Mouse (Mus musculus): ENCODE data around the gene Wdr77. TPM values are rescaled to one million over a fixed set of nuclear protein-coding genes. Genes with fewer than 3 reads are reported as not detected.
A peak's percentile ranks its signal among the peaks of the same experiment; 100 is the strongest.

Gene Wdr77
- polyA plus RNA-seq, 2 experiments = 21.3 to 32.4 TPM

- Histone ChIP-seq H3K27me3 (ENCODE audit: control insufficient read depth, insufficient read depth, low read length) (no peaks in the 10 kb centered on the region), H3K9ac (replicated peaks) (no peak overlapping the region), H3K4me2 (ENCODE audit: low read depth) (no peak overlapping the region), H3K4me3 (ENCODE audit: insufficient read depth in 1 of 2, low read depth in 2 of 2, low read length in 2 of 2) (no peak overlapping the region), H3K36me3 (replicated peaks; ENCODE audit: control insufficient read depth, insufficient read depth, low read depth) (no peaks in the 10 kb centered on the region), H3K27ac (no peak overlapping the region), H3K9me3 (ENCODE audit: control insufficient read depth, low read length) (no peaks in the 10 kb centered on the region), H3K4me1 (replicated peaks; ENCODE audit: control insufficient read depth in 2 of 2, insufficient read depth in 2 of 2, low read length in 1 of 2) (peaks cover 2 to 19% of the 10 kb centered on the region in 2 experiments; a peak in 3 of 4 replicates)
- DNase-seq (ENCODE audit: low read depth in 3 of 3, low spot score in 3 of 3) (no peak), ATAC-seq (ENCODE audit: insufficient read depth) (no peak)
- 48% methylated on average over 7 of the region's 7 CpGs for WGBS (ENCODE audit: insufficient replicate concordance)
- TF ChIP-seq EP300 (IDR thresholded peaks at IDR 0.05; ENCODE audit: low read depth) (no peak), CTCF (IDR thresholded peaks at IDR 0.05; ENCODE audit: low read depth) (no peak)
Observed at GRCm38 (mm10) chr3:105929821-105930220, 29.3 kb upstream of the Wdr77 start.

DNA sequence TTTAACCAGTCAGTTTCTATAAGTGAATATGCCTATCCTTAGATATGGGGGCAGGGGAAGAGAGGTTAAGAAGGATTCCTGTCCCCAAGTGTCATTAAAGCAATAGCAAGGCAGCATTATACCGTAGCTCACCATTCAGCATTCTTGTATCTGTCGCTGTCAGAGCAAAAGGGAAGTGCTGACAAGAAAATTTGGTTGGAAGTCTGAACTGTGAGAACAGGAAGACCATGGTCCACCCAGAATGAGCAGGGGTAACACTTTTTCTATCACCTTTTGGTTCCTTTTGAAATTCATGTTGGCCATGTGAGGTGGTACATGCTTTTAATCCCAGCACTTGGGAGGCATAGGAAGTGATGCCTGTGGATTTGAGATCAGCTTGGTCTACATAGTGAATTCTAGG, 28.1 kb upstream of the Wdr77 start:
- H3K27me3 ChIP-seq (ENCODE audit: control insufficient read depth, insufficient read depth, low read length) = no peaks in the 10 kb centered on the region
- WGBS (ENCODE audit: insufficient replicate concordance) = 26% methylated on average over 2 of the region's 2 CpGs
- H3K27ac ChIP-seq = no peak overlapping the region
- ATAC-seq (ENCODE audit: insufficient read depth) (no peak), DNase-seq (ENCODE audit: low read depth in 3 of 3, low spot score in 3 of 3) (no peak)
- TF ChIP-seq CTCF (IDR thresholded peaks at IDR 0.05; ENCODE audit: low read depth) (no peak), EP300 (IDR thresholded peaks at IDR 0.05; ENCODE audit: low read depth) (no peak)
- no peaks in the 10 kb centered on the region for H3K9me3 ChIP-seq (ENCODE audit: control insufficient read depth, low read length)
- no peak overlapping the region for H3K9ac ChIP-seq (replicated peaks)
- H3K4me3 ChIP-seq (ENCODE audit: insufficient read depth in 1 of 2, low read depth in 2 of 2, low read length in 2 of 2) = no peak overlapping the region
- peaks cover 0 to 10% of the 10 kb centered on the region in 2 experiments; a peak in 2 of 4 replicates for H3K4me1 ChIP-seq (replicated peaks; ENCODE audit: control insufficient read depth in 2 of 2, insufficient read depth in 2 of 2, low read length in 1 of 2)
- no peaks in the 10 kb centered on the region for H3K36me3 ChIP-seq (replicated peaks; ENCODE audit: control insufficient read depth, insufficient read depth, low read depth)
- H3K4me2 ChIP-seq (ENCODE audit: low read depth) = no peak overlapping the region

DNA sequence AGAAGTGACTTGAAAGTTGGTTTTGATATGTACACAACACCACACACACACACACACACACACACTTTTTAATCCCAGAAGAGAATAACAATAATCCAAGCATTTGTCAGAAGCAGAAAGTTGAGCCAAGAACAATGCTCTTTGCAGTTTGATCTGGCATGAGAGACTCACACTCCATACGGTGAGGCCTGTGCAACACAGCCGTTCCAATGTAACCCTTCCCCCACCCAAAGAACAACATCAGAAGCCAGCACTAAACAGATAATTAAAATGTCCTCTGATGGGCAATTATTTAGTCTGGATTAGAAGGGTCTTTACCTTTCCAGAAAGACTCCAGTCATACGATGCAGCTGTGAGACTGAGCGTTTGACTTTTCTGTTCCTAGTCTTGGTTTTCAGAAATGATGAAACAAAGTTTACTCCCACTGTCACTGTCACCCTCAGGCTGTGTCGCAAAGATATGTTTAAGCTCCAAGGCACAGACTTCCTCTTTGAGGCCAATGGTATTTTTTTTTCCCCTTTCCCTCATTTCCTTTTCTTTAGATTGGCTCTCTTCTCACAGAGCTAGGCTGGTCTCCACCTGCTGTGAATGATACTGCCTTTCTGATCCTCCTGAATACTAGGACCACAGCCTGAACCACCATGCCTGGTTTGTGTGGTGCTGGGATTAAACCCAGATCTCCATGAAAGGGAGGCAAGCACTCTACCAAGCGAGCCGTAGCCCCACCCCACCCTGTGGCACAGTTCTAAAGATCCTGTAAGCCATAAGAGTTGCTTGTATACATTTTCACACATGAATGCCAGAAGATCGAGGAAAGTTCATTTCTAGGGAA, 26.7 kb upstream of the Wdr77 start, which contains the start of gene I830077J02Rik:
I830077J02Rik (minus strand) TSS at position 425 of the 832 bp plus-strand sequence.
- H3K4me1 ChIP-seq (replicated peaks; ENCODE audit: control insufficient read depth in 2 of 2, insufficient read depth in 2 of 2, low read length in 1 of 2) = peaks cover 0 to 10% of the 10 kb centered on the region in 2 experiments; a peak in 2 of 4 replicates
- no peaks in the 10 kb centered on the region for H3K9me3 ChIP-seq (ENCODE audit: control insufficient read depth, low read length)
- no peaks in the 10 kb centered on the region for H3K27me3 ChIP-seq (ENCODE audit: control insufficient read depth, insufficient read depth, low read length)
- no peak within 1 kb of the TSS for H3K27ac ChIP-seq
- H3K36me3 ChIP-seq (replicated peaks; ENCODE audit: control insufficient read depth, insufficient read depth, low read depth) = no peaks in the 10 kb centered on the region; the same call in 1 of the 2 replicates
- DNase-seq (ENCODE audit: low read depth in 3 of 3, low spot score in 3 of 3) (peak in 1 of 3 experiments; percentile 22), ATAC-seq (ENCODE audit: insufficient read depth) (peak; percentile 59; the same call in 1 of the 2 replicates)
- no peak within 1 kb of the TSS for H3K4me2 ChIP-seq (ENCODE audit: low read depth)
- TF ChIP-seq CTCF (IDR thresholded peaks at IDR 0.05; ENCODE audit: low read depth) (no peak), EP300 (IDR thresholded peaks at IDR 0.05; ENCODE audit: low read depth) (no peak)
- WGBS (ENCODE audit: insufficient replicate concordance) = 20% methylated on average over 8 of the region's 8 CpGs
- peak within 1 kb of the TSS; percentile 7 to 14; a peak in 2 of 4 replicates for H3K4me3 ChIP-seq (ENCODE audit: insufficient read depth in 1 of 2, low read depth in 2 of 2, low read length in 2 of 2)
- no peak within 1 kb of the TSS; the same call in 1 of the 2 replicates for H3K9ac ChIP-seq (replicated peaks)

- Histone ChIP-seq H3K36me3 (replicated peaks; ENCODE audit: control insufficient read depth, insufficient read depth, low read depth) (no peaks in the 10 kb centered on the region; the same call in 1 of the 2 replicates), H3K4me2 (ENCODE audit: low read depth) (no peak overlapping the region), H3K9me3 (ENCODE audit: control insufficient read depth, low read length) (no peaks in the 10 kb centered on the region), H3K4me3 (ENCODE audit: insufficient read depth in 1 of 2, low read depth in 2 of 2, low read length in 2 of 2) (no peak overlapping the region), H3K4me1 (replicated peaks; ENCODE audit: control insufficient read depth in 2 of 2, insufficient read depth in 2 of 2, low read length in 1 of 2) (peaks cover 0 to 7% of the 10 kb centered on the region in 2 experiments; a peak in 2 of 4 replicates), H3K27me3 (ENCODE audit: control insufficient read depth, insufficient read depth, low read length) (no peaks in the 10 kb centered on the region), H3K27ac (no peak overlapping the region), H3K9ac (replicated peaks) (no peak overlapping the region)
- TF ChIP-seq CTCF (IDR thresholded peaks at IDR 0.05; ENCODE audit: low read depth) (no peak), EP300 (IDR thresholded peaks at IDR 0.05; ENCODE audit: low read depth) (no peak)
- 78% methylated on average over 6 of the region's 6 CpGs for WGBS (ENCODE audit: insufficient replicate concordance)
- ATAC-seq (ENCODE audit: insufficient read depth) = no peak
- DNase-seq (ENCODE audit: low read depth in 3 of 3, low spot score in 3 of 3) = no peak
Observed at GRCm38 (mm10) chr3:105933926-105934325, 25.2 kb upstream of the Wdr77 start.

GRCm38 (mm10) chr3:105935033-105935432, 24.1 kb upstream of the Wdr77 start:
- 71% methylated on average over 5 of the region's 5 CpGs for WGBS (ENCODE audit: insufficient replicate concordance)
- Histone ChIP-seq H3K9me3 (ENCODE audit: control insufficient read depth, low read length) (no peaks in the 10 kb centered on the region), H3K27ac (no peak overlapping the region), H3K36me3 (replicated peaks; ENCODE audit: control insufficient read depth, insufficient read depth, low read depth) (no peaks in the 10 kb centered on the region; the same call in 1 of the 2 replicates), H3K9ac (replicated peaks) (no peak overlapping the region), H3K27me3 (ENCODE audit: control insufficient read depth, insufficient read depth, low read length) (no peaks in the 10 kb centered on the region), H3K4me1 (replicated peaks; ENCODE audit: control insufficient read depth in 2 of 2, insufficient read depth in 2 of 2, low read length in 1 of 2) (peaks cover 0 to 7% of the 10 kb centered on the region in 2 experiments; a peak in 2 of 4 replicates), H3K4me2 (ENCODE audit: low read depth) (no peak overlapping the region), H3K4me3 (ENCODE audit: insufficient read depth in 1 of 2, low read depth in 2 of 2, low read length in 2 of 2) (no peak overlapping the region)
- DNase-seq (ENCODE audit: low read depth in 3 of 3, low spot score in 3 of 3) = no peak
- no peak for TF ChIP-seq EP300 (IDR thresholded peaks at IDR 0.05; ENCODE audit: low read depth)
- no peak for TF ChIP-seq CTCF (IDR thresholded peaks at IDR 0.05; ENCODE audit: low read depth)
- ATAC-seq (ENCODE audit: insufficient read depth) = no peak
